Mouse (Mus musculus) testis, adult 2 months (tissue): ENCODE measurements around the gene Fam189b. TPM values are rescaled to one million over a fixed set of nuclear protein-coding genes. Genes with fewer than 3 reads are reported as not detected.

Experiments used
- H3K27ac ChIP-seq: fragments of 200-500 bp; 2 replicates; pipeline ENCODE4 v1.5.1; 2012; ENCODE audit warnings: low read depth, low read length; ENCODE audit not compliant: control insufficient read depth, insufficient read depth
- H3K27me3 ChIP-seq: fragments of 200-500 bp; 2 replicates; pipeline ENCODE4 v1.6.1; 2012; ENCODE audit warnings: mild to moderate bottlenecking, low read length, moderate library complexity; ENCODE audit not compliant: control insufficient read depth, insufficient read depth
- H3K36me3 ChIP-seq: fragments of 200-500 bp; 2 replicates; pipeline ENCODE4 v1.6.1; 2012; ENCODE audit warnings: mild to moderate bottlenecking, low read length; ENCODE audit not compliant: control insufficient read depth, insufficient read depth
- H3K4me1 ChIP-seq: fragments of 200-500 bp; 2 replicates; pipeline ENCODE4 v1.6.1; 2012; ENCODE audit warnings: low read length; ENCODE audit not compliant: control insufficient read depth, insufficient read depth
- H3K4me3 ChIP-seq: fragments of 200-500 bp; 2 replicates; pipeline ENCODE4 v1.5.1; 2012; ENCODE audit warnings: low read depth, mild to moderate bottlenecking, low read length, moderate library complexity, mixed read lengths; ENCODE audit not compliant: control insufficient read depth
- CTCF ChIP-seq: fragments of 200-500 bp; IDR thresholded peaks from 2 replicates; pipeline ENCODE4 v1.5.1; 2012; ENCODE audit warnings: low read depth, mild to moderate bottlenecking, inconsistent platforms, low read length, moderate library complexity; ENCODE audit not compliant: control insufficient read depth, insufficient read depth, insufficient replicate concordance
- POLR2A ChIP-seq: fragments of 200-500 bp; IDR thresholded peaks from 2 replicates; pipeline ENCODE4 v1.6.1; 2012; ENCODE audit warnings: low read depth, mild to moderate bottlenecking, inconsistent platforms, low read length, moderate library complexity; ENCODE audit not compliant: control insufficient read depth
- polyA plus RNA-seq: library from polyadenylated mRNA; depleted of rRNA; stranded (reverse); fragments of >200 nt; gene quantifications from 2 replicates; pipeline ENCODE4 v1.2.3, GENCODE M21; 2012

Gene Fam189b
- polyA plus RNA-seq, 1 experiment = 5.7 TPM

GRCm38 (mm10) chr3:89161786-89162185, 21.2 kb upstream of the Fam189b start:
- TF ChIP-seq CTCF (no peak), POLR2A (no peak)
- H3K27me3 ChIP-seq = no peaks in the 10 kb centered on the region
- peaks cover 18% of the 10 kb centered on the region for H3K4me1 ChIP-seq
- H3K27ac ChIP-seq = no peak overlapping the region
- no peak overlapping the region for H3K4me3 ChIP-seq
- H3K36me3 ChIP-seq = no peaks in the 10 kb centered on the region

GRCm38 (mm10) chr3:89163123-89163522, 19.8 kb upstream of the Fam189b start:
- Histone ChIP-seq H3K27me3 (no peaks in the 10 kb centered on the region), H3K4me3 (no peak overlapping the region), H3K4me1 (peaks cover 18% of the 10 kb centered on the region), H3K36me3 (peaks cover 1% of the 10 kb centered on the region; the same call in 1 of the 2 replicates), H3K27ac (no peak overlapping the region)
- TF ChIP-seq POLR2A (no peak), CTCF (no peak)

GRCm38 (mm10) chr3:89163643-89164245, 19.2 kb upstream of the Fam189b start:
- TF ChIP-seq POLR2A = no peak
- TF ChIP-seq CTCF = no peak
- no peak overlapping the region; the same call in 1 of the 2 replicates for H3K27ac ChIP-seq
- H3K27me3 ChIP-seq = no peaks in the 10 kb centered on the region
- H3K4me3 ChIP-seq = no peak overlapping the region; the same call in 1 of the 2 replicates
- peaks cover 5% of the 10 kb centered on the region for H3K36me3 ChIP-seq
- peaks cover 18% of the 10 kb centered on the region for H3K4me1 ChIP-seq

GRCm38 (mm10) chr3:89164506-89165267, 18.3 kb upstream of the Fam189b start, which contains the start of gene Clk2:
Clk2 (plus strand) TSS chr3:89164795.
- TF ChIP-seq CTCF (no peak), POLR2A (peak; percentile 79)
- H3K36me3 ChIP-seq = peaks cover 8% of the 10 kb centered on the region
- H3K27ac ChIP-seq = peak within 1 kb of the TSS; percentile 95

GRCm38 (mm10) chr3:89165268-89165870, 17.6 kb upstream of the Fam189b start:
- Histone ChIP-seq H3K4me3 (peak overlapping the region; percentile 95), H3K36me3 (peaks cover 8% of the 10 kb centered on the region), H3K27ac (peak overlapping the region; percentile 95), H3K4me1 (peaks cover 9% of the 10 kb centered on the region), H3K27me3 (no peaks in the 10 kb centered on the region)
- TF ChIP-seq CTCF (no peak), POLR2A (no peak)

More at GRCm38 (mm10) chr3:89164506-89165267, 18.3 kb upstream of the Fam189b start, which contains the start of gene Clk2:
- H3K4me3 ChIP-seq = peak within 1 kb of the TSS; percentile 95
- no peaks in the 10 kb centered on the region for H3K27me3 ChIP-seq
- H3K4me1 ChIP-seq = peaks cover 10% of the 10 kb centered on the region

GRCm38 (mm10) chr3:89166945-89167344, 16.0 kb upstream of the Fam189b start:
- Histone ChIP-seq H3K36me3 (peaks cover 9% of the 10 kb centered on the region), H3K27me3 (no peaks in the 10 kb centered on the region), H3K27ac (no peak overlapping the region), H3K4me3 (no peak overlapping the region), H3K4me1 (peaks cover 9% of the 10 kb centered on the region)
- no peak for TF ChIP-seq CTCF
- TF ChIP-seq POLR2A = no peak

- H3K4me3 ChIP-seq = no peak overlapping the region
- H3K27me3 ChIP-seq = no peaks in the 10 kb centered on the region
- H3K27ac ChIP-seq = no peak overlapping the region
- peaks cover 7% of the 10 kb centered on the region; the same call in 1 of the 2 replicates for H3K4me1 ChIP-seq
- TF ChIP-seq POLR2A (no peak), CTCF (no peak)
- peaks cover 6% of the 10 kb centered on the region; the same call in 1 of the 2 replicates for H3K36me3 ChIP-seq
Observed at GRCm38 (mm10) chr3:89174844-89175243, 8.1 kb upstream of the Fam189b start.
